Mouse (Mus musculus) liver, embryonic 13.5 days (tissue): ENCODE data around the gene Nt5dc2. TPM values are rescaled to one million over a fixed set of nuclear protein-coding genes. Genes with fewer than 3 reads are reported as not detected.

ENCODE experiments used
- ATAC-seq: fragments of 200-750 bp; cut with Nextera tagmentation; 2 replicates; pipeline ENCODE4 v1.8.0; 2017; ENCODE audit warnings: low read depth, mild to moderate bottlenecking, moderate number of reproducible peaks, moderate library complexity
- DNase-seq: peaks from one replicate; pipeline ENCODE4 v3.0.0; 2022
- H3K27ac ChIP-seq: fragments of 300-500 bp; sonication (generic); 2 replicates; pipeline ENCODE4 v1.5.1; 2015; ENCODE audit warnings: moderate library complexity, mild to moderate bottlenecking, inconsistent platforms
- H3K27me3 ChIP-seq: fragments of 300-500 bp; sonication (generic); 2 replicates; pipeline ENCODE4 v1.6.1; 2015; ENCODE audit warnings: mild to moderate bottlenecking, inconsistent platforms
- H3K36me3 ChIP-seq: fragments of 300-500 bp; sonication (generic); 2 replicates; pipeline ENCODE4 v1.6.1; 2015; ENCODE audit warnings: mild to moderate bottlenecking, inconsistent platforms
- H3K4me1 ChIP-seq: fragments of 300-500 bp; sonication (generic); replicated peaks from 2 replicates; pipeline ENCODE4 v1.6.1; 2015; ENCODE audit warnings: inconsistent platforms
- H3K4me2 ChIP-seq: fragments of 300-500 bp; sonication (generic); 2 replicates; pipeline ENCODE4 v1.6.1; 2015; ENCODE audit warnings: inconsistent platforms, mild to moderate bottlenecking, moderate library complexity
- H3K4me3 ChIP-seq: fragments of 300-500 bp; sonication (generic); replicated peaks from 2 replicates; pipeline ENCODE4 v1.5.1; 2015; ENCODE audit warnings: mild to moderate bottlenecking, inconsistent platforms
- H3K9ac ChIP-seq: fragments of 300-500 bp; sonication (generic); 2 replicates; pipeline ENCODE4 v1.6.1; 2015; ENCODE audit warnings: mild to moderate bottlenecking, inconsistent platforms
- H3K9me3 ChIP-seq: fragments of 300-500 bp; sonication (generic); replicated peaks from 2 replicates; pipeline ENCODE4 v1.6.1; 2016; ENCODE audit warnings: inconsistent platforms
- whole genome bisulfite sequencing: fragments of 180-500 bp; shearing (Covaris S2); methylation state at CpG from one replicate; pipeline ENCODE4 v1.1.7; 2015; ENCODE audit not compliant: insufficient replicate concordance; 5-methylcytosine and 5-hydroxymethylcytosine counted together
- polyA plus RNA-seq: library from polyadenylated mRNA; unstranded; fragments of >200 nt; fragmentation: Nextera tagmentation; extraction: Ambion mirVana; gene quantifications from 2 replicates; pipeline ENCODE4 v1.2.1, GENCODE M21; 2015

Nt5dc2 gene
- polyA plus RNA-seq, 1 experiment from 2014 or later = 196 TPM

GRCm38 (mm10) chr14:31186656-31187055, 55.8 kb downstream of the Nt5dc2 start:
- Histone ChIP-seq H3K4me1 (peaks cover 42% of the 10 kb centered on the region), H3K9ac (no peak overlapping the region), H3K27me3 (no peaks in the 10 kb centered on the region), H3K4me3 (no peak overlapping the region), H3K9me3 (no peaks in the 10 kb centered on the region), H3K36me3 (peaks cover 100% of the 10 kb centered on the region), H3K4me2 (no peak overlapping the region), H3K27ac (no peak overlapping the region)
- DNase-seq (no peak), ATAC-seq (no peak)
- WGBS = 77% methylated on average over 4 of the region's 4 CpGs

Other genes with a start within 250 kb of the Nt5dc2 start
- 25.3 and 27.0 TPM in 2 replicates for gene Itih4, start 244.6 kb upstream of the Nt5dc2 start, polyA plus RNA-seq
- gene Itih3, start 207.3 kb upstream of the Nt5dc2 start, polyA plus RNA-seq = 114 and 122 TPM in 2 replicates
- 22.4 and 27.1 TPM in 2 replicates for gene Itih1, start 187.8 kb upstream of the Nt5dc2 start, polyA plus RNA-seq
- gene Nek4, start 179.7 kb upstream of the Nt5dc2 start, polyA plus RNA-seq = 5.6 and 6.7 TPM in 2 replicates
- 20.3 and 21.5 TPM in 2 replicates for gene Glt8d1, start 129.7 kb upstream of the Nt5dc2 start, polyA plus RNA-seq
- gene Spcs1, start 129.4 kb upstream of the Nt5dc2 start, polyA plus RNA-seq = 306 and 325 TPM in 2 replicates
- gene Pbrm1, start 111.9 kb upstream of the Nt5dc2 start, polyA plus RNA-seq = 65.7 and 72.4 TPM in 2 replicates
- gene Gnl3, start 111.9 kb upstream of the Nt5dc2 start, polyA plus RNA-seq = 133 and 159 TPM in 2 replicates
- gene Smim4, start 2.1 kb upstream of the Nt5dc2 start, polyA plus RNA-seq = 81.6 and 90.8 TPM in 2 replicates
- gene Stab1, start 37.6 kb downstream of the Nt5dc2 start, polyA plus RNA-seq = 18.5 and 19.2 TPM in 2 replicates
- gene Tnnc1, start 77.3 kb downstream of the Nt5dc2 start, polyA plus RNA-seq = 21.1 and 25.3 TPM in 2 replicates
- 77.9 and 84.9 TPM in 2 replicates for gene Nisch, start 85.9 kb downstream of the Nt5dc2 start, polyA plus RNA-seq
- gene Sema3g, start 86.8 kb downstream of the Nt5dc2 start, polyA plus RNA-seq = 0.02 and 0.05 TPM in 2 replicates
- 8.4 and 8.6 TPM in 2 replicates for gene Phf7, start 120.3 kb downstream of the Nt5dc2 start, polyA plus RNA-seq
- gene Bap1, start 120.4 kb downstream of the Nt5dc2 start, polyA plus RNA-seq = 39.5 and 44.2 TPM in 2 replicates
- 0.15 and 0.28 TPM in 2 replicates for gene Dnah1, start 192.8 kb downstream of the Nt5dc2 start, polyA plus RNA-seq
- gene Capn7, start 205.6 kb downstream of the Nt5dc2 start, polyA plus RNA-seq = 18.1 and 21.9 TPM in 2 replicates